26 mouse cellular contexts compared by ENCODE assay signal in genomic region chr10:41223499-41223898, GRCm38 (mm10).
DNase-seq lines count a peak whose midpoint lies in the region; ATAC-seq and TF ChIP-seq lines count a peak whose summit lies in the region.
"Had no signal": no experiment of that assay in that cellular context is flagged by ENCODE, and none has a peak within 500 bp of the region (broad histone marks: within the 10 kb centered on the region; RNA-seq: fewer than 3 reads in every experiment).

No protein-coding gene starts in this region.

- no peak for TF ChIP-seq EP300 in liver, postnatal 0 days (IDR thresholded peaks at IDR 0.05; ENCODE audit: low read depth)

- peak; percentile 62 for DNase-seq in heart, adult 11 months
- no peak for DNase-seq in heart, postnatal 25 days (ENCODE audit: low spot score)
- DNase-seq in liver, embryonic 13.5 days: no peak
- no peak for DNase-seq in liver, postnatal 0 days
- peak; percentile 15 for DNase-seq in embryonic facial prominence, embryonic 14.5 days (ENCODE audit: low spot score)
- no peak for DNase-seq in left cerebral cortex, adult 18-20 months (ENCODE audit: low spot score in 2 of 2)
- DNase-seq in frontal cortex, postnatal 10 days (ENCODE audit: low spot score in 2 of 2): no peak
- DNase-seq: adrenal gland, adult 8-10 months; adrenal gland, postnatal 25 days; cerebellum, adult 11-12 months; cerebellum, adult 8-10 months; cerebellum, postnatal 10 days; cerebellum, postnatal 36 days; forebrain, postnatal 0 days; gastrocnemius, postnatal 10 days; gastrocnemius, postnatal 36 days; heart, postnatal 36 days had no signal

- WGBS in liver, embryonic 13.5 days (ENCODE audit: insufficient replicate concordance): 86% methylated on average over 4 of the region's 4 CpGs
- WGBS in liver, postnatal 0 days (ENCODE audit: insufficient replicate concordance): 85% methylated on average over 4 of the region's 4 CpGs
- 24% methylated on average over 4 of the region's 4 CpGs for WGBS in embryonic facial prominence, embryonic 14.5 days
- 49% methylated on average over 4 of the region's 4 CpGs for WGBS in limb, embryonic 12.5 days

- TF ChIP-seq CTCF in liver, postnatal 0 days (IDR thresholded peaks at IDR 0.05; ENCODE audit: low read depth): no peak

- intact Hi-C loops in heart, postnatal 25 days (cut with DNase I): no loop called here

- H3K36me3 ChIP-seq in liver, embryonic 13.5 days: peaks cover 8% of the 10 kb centered on the region
- H3K36me3 ChIP-seq in liver, postnatal 0 days (replicated peaks; ENCODE audit: insufficient read depth, low read length): peaks cover 7% of the 10 kb centered on the region
- no peaks in the 10 kb centered on the region for H3K36me3 ChIP-seq in embryonic facial prominence, embryonic 14.5 days (ENCODE audit: control insufficient read depth, insufficient read depth, low read length)
- H3K36me3 ChIP-seq in limb, embryonic 12.5 days: no peaks in the 10 kb centered on the region
- H3K36me3 ChIP-seq: embryonic facial prominence, embryonic 15.5 days had no signal

- H3K4me3 ChIP-seq in liver, embryonic 13.5 days (replicated peaks): no peak overlapping the region
- no peak overlapping the region for H3K4me3 ChIP-seq in liver, postnatal 0 days (ENCODE audit: low read depth, low read length)
- H3K4me3 ChIP-seq in embryonic facial prominence, embryonic 14.5 days (ENCODE audit: low read depth, low read length): no peak overlapping the region
- no peak overlapping the region for H3K4me3 ChIP-seq in limb, embryonic 12.5 days (replicated peaks)
- H3K4me3 ChIP-seq: embryonic facial prominence, embryonic 15.5 days had no signal

- 0 out of 2 replicates have a peak, but pooled peaks have one; percentile 18 for ATAC-seq in liver, embryonic 13.5 days (ENCODE audit: low read depth)
- no peak for ATAC-seq in liver, postnatal 0 days
- no peak for ATAC-seq in embryonic facial prominence, embryonic 14.5 days (ENCODE audit: low read depth)
- ATAC-seq in limb, embryonic 12.5 days (ENCODE audit: insufficient number of reproducible peaks, insufficient read depth, low FRiP score, low TSS enrichment, low read depth): peak; percentile 56; the same call in 1 of the 2 replicates
- ATAC-seq: activated CD4-positive, CD25-positive, alpha-beta regulatory T cell, adult 4 months; CD4-positive, CD25-positive, alpha-beta regulatory T cell, adult 4 months; forebrain, embryonic 14.5 days; forebrain, postnatal 0 days; hindbrain, postnatal 0 days; inflammation-experienced regulatory T-cells, adult 6 months had no signal

- no peaks in the 10 kb centered on the region for H3K9me3 ChIP-seq in liver, embryonic 13.5 days (replicated peaks)
- H3K9me3 ChIP-seq in liver, postnatal 0 days (ENCODE audit: low read length): no peaks in the 10 kb centered on the region
- no peaks in the 10 kb centered on the region for H3K9me3 ChIP-seq in embryonic facial prominence, embryonic 14.5 days (ENCODE audit: control insufficient read depth, low read length)
- H3K9me3 ChIP-seq in limb, embryonic 12.5 days: no peaks in the 10 kb centered on the region
- H3K9me3 ChIP-seq: embryonic facial prominence, embryonic 15.5 days had no signal

- H3K4me1 ChIP-seq in liver, embryonic 13.5 days (replicated peaks): peaks cover 31% of the 10 kb centered on the region
- H3K4me1 ChIP-seq in liver, postnatal 0 days (ENCODE audit: insufficient read depth): peaks cover 23% of the 10 kb centered on the region
- H3K4me1 ChIP-seq in embryonic facial prominence, embryonic 14.5 days (ENCODE audit: control insufficient read depth, insufficient read depth, low read length): no peaks in the 10 kb centered on the region
- H3K4me1 ChIP-seq in limb, embryonic 12.5 days (replicated peaks): no peaks in the 10 kb centered on the region
- H3K4me1 ChIP-seq: embryonic facial prominence, embryonic 15.5 days had no signal

- 0 out of 2 replicates have a peak overlapping the region, but pooled peaks have one; percentile 17 for H3K9ac ChIP-seq in liver, embryonic 13.5 days
- no peak overlapping the region for H3K9ac ChIP-seq in liver, postnatal 0 days (replicated peaks)
- no peak overlapping the region for H3K9ac ChIP-seq in embryonic facial prominence, embryonic 14.5 days (ENCODE audit: low read depth, low read length)
- no peak overlapping the region for H3K9ac ChIP-seq in limb, embryonic 12.5 days (replicated peaks)
- H3K9ac ChIP-seq: embryonic facial prominence, embryonic 15.5 days; forebrain, postnatal 0 days; hindbrain, embryonic 14.5 days had no signal

- H3K27me3 ChIP-seq in liver, embryonic 13.5 days: no peaks in the 10 kb centered on the region
- no peaks in the 10 kb centered on the region for H3K27me3 ChIP-seq in liver, postnatal 0 days (ENCODE audit: insufficient read depth, low read length)
- H3K27me3 ChIP-seq in embryonic facial prominence, embryonic 14.5 days (replicated peaks; ENCODE audit: control insufficient read depth, insufficient read depth, low read length): no peaks in the 10 kb centered on the region
- H3K27me3 ChIP-seq in limb, embryonic 12.5 days: no peaks in the 10 kb centered on the region
- H3K27me3 ChIP-seq: embryonic facial prominence, embryonic 15.5 days had no signal

- H3K4me2 ChIP-seq in liver, embryonic 13.5 days: no peak overlapping the region
- no peak overlapping the region for H3K4me2 ChIP-seq in liver, postnatal 0 days (ENCODE audit: low read depth, low read length)
- no peak overlapping the region for H3K4me2 ChIP-seq in embryonic facial prominence, embryonic 14.5 days (ENCODE audit: low read depth, low read length)
- H3K4me2 ChIP-seq in limb, embryonic 12.5 days: no peak overlapping the region
- H3K4me2 ChIP-seq: embryonic facial prominence, embryonic 15.5 days; heart, embryonic 11.5 days; hindbrain, embryonic 14.5 days had no signal

- H3K27ac ChIP-seq in liver, embryonic 13.5 days: peak overlapping the region; percentile 55
- no peak overlapping the region for H3K27ac ChIP-seq in liver, postnatal 0 days (ENCODE audit: low read depth)
- H3K27ac ChIP-seq in embryonic facial prominence, embryonic 14.5 days (replicated peaks; ENCODE audit: low read depth, low read length): no peak overlapping the region
- no peak overlapping the region for H3K27ac ChIP-seq in limb, embryonic 12.5 days
- H3K27ac ChIP-seq: embryonic facial prominence, embryonic 15.5 days; hindbrain, embryonic 14.5 days; hindbrain, postnatal 0 days had no signal

Comparison
In these comparisons a context has a peak if more than half of its experiments do, and no peak if none do; other contexts are left out.
1. DNase-seq: peak in heart, adult 11 months (single experiment) and embryonic facial prominence, embryonic 14.5 days (single experiment); none in heart, postnatal 25 days (single experiment), liver, embryonic 13.5 days (single experiment), liver, postnatal 0 days (single experiment), left cerebral cortex, adult 18-20 months (0 of 2) and frontal cortex, postnatal 10 days (0 of 2).
2. ATAC-seq: peak in liver, embryonic 13.5 days (single experiment) and limb, embryonic 12.5 days (single experiment); none in liver, postnatal 0 days (single experiment) and embryonic facial prominence, embryonic 14.5 days (single experiment).